Comparison of ENCODE assay signal across 8 mouse cellular contexts in the genomic region with DNA sequence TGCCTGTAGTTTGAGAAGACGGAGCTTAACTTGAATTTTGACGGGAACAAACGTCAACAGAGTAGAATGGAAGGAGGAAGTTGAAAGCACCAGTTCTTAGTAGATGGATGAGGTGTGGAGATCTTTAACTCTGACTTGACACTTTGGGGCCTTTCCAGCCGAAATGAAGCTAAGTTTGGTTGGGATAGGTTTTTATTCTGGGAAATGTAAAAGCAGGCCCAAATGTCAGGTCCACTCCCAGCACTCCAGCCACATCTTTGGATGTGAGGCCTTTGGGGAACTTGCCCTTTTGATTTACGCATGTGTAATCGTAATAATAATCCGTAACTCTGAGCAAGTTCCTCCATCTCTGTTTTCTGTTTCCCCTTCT. TPM values are rescaled to one million over a fixed set of nuclear protein-coding genes. Genes with fewer than 3 reads are reported as not detected.
DNase-seq lines count a peak whose midpoint lies in the region; ATAC-seq and TF ChIP-seq lines count a peak whose summit lies in the region.

No protein-coding gene starts in this region.

- peaks cover 1% of the 10 kb centered on the region; the same call in 1 of the 2 replicates for H3K79me2 ChIP-seq in heart, adult 2 months (replicated peaks; ENCODE audit: control insufficient read depth, insufficient read depth, low read length)
- H3K79me2 ChIP-seq in C2C12 (ENCODE audit: control insufficient read depth, insufficient read depth) = peaks cover 61% of the 10 kb centered on the region

- H3K4me3 ChIP-seq in heart, adult 2 months = peak overlapping the region; percentile 66
- peak overlapping the region; percentile 59 for H3K4me3 ChIP-seq in C2C12 (ENCODE audit: insufficient read depth, poor library complexity, severe bottlenecking)
- peak overlapping the region; percentile 60 for H3K4me3 ChIP-seq in heart, postnatal 0 days (ENCODE audit: low read depth, low read length)

- H3ac ChIP-seq in C2C12 (ENCODE audit: control insufficient read depth, insufficient read length, low read depth) = peak overlapping the region; percentile 79

- peak overlapping the region; percentile 67 for H3K27ac ChIP-seq in heart, adult 2 months
- H3K27ac ChIP-seq in heart, postnatal 0 days (ENCODE audit: low read depth) = no peak overlapping the region

- intact Hi-C loops in heart, adult 2 months (cut with DNase I) = no loop called here

- H3K79me3 ChIP-seq in C2C12 (ENCODE audit: low read depth) = peaks cover 47% of the 10 kb centered on the region

- peak overlapping the region; percentile 78 for H3K9ac ChIP-seq in heart, adult 2 months (ENCODE audit: low read depth, low read length)
- H3K9ac ChIP-seq in heart, postnatal 0 days (replicated peaks; ENCODE audit: low read depth, low read length) = peak overlapping the region; percentile 51; the same call in 1 of the 2 replicates

- DNase-seq in heart, adult 2 months = peak in 1 of 2 experiments; percentile 14
- no peak for DNase-seq in heart, postnatal 4 days
- no peak for DNase-seq in heart, postnatal 0 days (ENCODE audit: low spot score)
- no peak for DNase-seq in cerebellum, adult 11-12 months
- DNase-seq in spleen, postnatal 36 days (ENCODE audit: low spot score in 2 of 2) = no peak

- no peak for TF ChIP-seq CTCF in heart, adult 2 months (IDR thresholded peaks at IDR 0.05)
- TF ChIP-seq CTCF in C2C12 (IDR thresholded peaks at IDR 0.05; ENCODE audit: control insufficient read depth, insufficient read depth, insufficient read length) = no peak
- no peak for TF ChIP-seq CTCF in heart, postnatal 0 days (IDR thresholded peaks at IDR 0.05; ENCODE audit: low read depth)

- H3K9me3 ChIP-seq in heart, postnatal 0 days (replicated peaks; ENCODE audit: control insufficient read depth, low read length) = no peaks in the 10 kb centered on the region

- no peaks in the 10 kb centered on the region for H3K27me3 ChIP-seq in heart, adult 2 months (ENCODE audit: control insufficient read depth, insufficient read depth, low read length)
- no peaks in the 10 kb centered on the region for H3K27me3 ChIP-seq in C2C12 (ENCODE audit: control insufficient read depth, insufficient read depth, insufficient read length)
- peaks cover 10% of the 10 kb centered on the region; the same call in 1 of the 2 replicates for H3K27me3 ChIP-seq in heart, postnatal 0 days (ENCODE audit: control insufficient read depth, insufficient read depth, low read length)

- WGBS in heart, adult 2 months = 42% methylated on average over 7 of the region's 7 CpGs
- WGBS in heart, postnatal 0 days = 43% methylated on average over 7 of the region's 7 CpGs

- peak overlapping the region; percentile 91 for H3K4me2 ChIP-seq in heart, postnatal 0 days (ENCODE audit: low read depth, low read length)

- peaks cover 2% of the 10 kb centered on the region; the same call in 1 of the 2 replicates for H3K36me3 ChIP-seq in heart, adult 2 months (ENCODE audit: control insufficient read depth, insufficient read depth, low read length)
- peaks cover 18% of the 10 kb centered on the region for H3K36me3 ChIP-seq in C2C12 (ENCODE audit: control insufficient read depth, insufficient read depth)
- no peaks in the 10 kb centered on the region for H3K36me3 ChIP-seq in heart, postnatal 0 days (replicated peaks; ENCODE audit: control insufficient read depth, insufficient read depth, low read length)

- H3K4me1 ChIP-seq in heart, adult 2 months (ENCODE audit: control insufficient read depth, insufficient read depth, low read length) = peaks cover 9% of the 10 kb centered on the region
- peaks cover 25% of the 10 kb centered on the region for H3K4me1 ChIP-seq in heart, postnatal 0 days (ENCODE audit: control insufficient read depth, insufficient read depth)

- TF ChIP-seq POLR2A in heart, adult 2 months (IDR thresholded peaks at IDR 0.05; ENCODE audit: insufficient read depth, low read depth, low read length) = no peak

- no peak for TF ChIP-seq EP300 in heart, adult 2 months (IDR thresholded peaks at IDR 0.05; ENCODE audit: insufficient read depth, low read depth, low read length)
- no peak for TF ChIP-seq EP300 in heart, postnatal 0 days (IDR thresholded peaks at IDR 0.05; ENCODE audit: low read depth)

- no peak for ATAC-seq in heart, postnatal 0 days (ENCODE audit: insufficient read depth, low read depth)
- peak; percentile 10; the same call in 1 of the 2 replicates for ATAC-seq in megakaryocyte, adult 5-6 weeks (ENCODE audit: poor library complexity, severe bottlenecking)
- no peak for ATAC-seq in megakaryocyte progenitor cell, adult 5-6 weeks (replicated peaks; ENCODE audit: poor library complexity)

TF ChIP-seq in C2C12, 6 proteins besides CTCF, POLR2A, EP300 and RAD21:
- TF ChIP-seq MYOG (IDR thresholded peaks at IDR 0.05; ENCODE audit: control insufficient read depth, extremely low read depth, insufficient read length) = no peak
- TF ChIP-seq FOSL1 (IDR thresholded peaks at IDR 0.05; ENCODE audit: insufficient read depth, low read length, poor library complexity, severe bottlenecking) = no peak
- no peak for TF ChIP-seq MYOD1 (IDR thresholded peaks at IDR 0.05; ENCODE audit: control insufficient read depth, insufficient read length, low read depth)
- TF ChIP-seq MAX (IDR thresholded peaks at IDR 0.05) = no peak
- no peak for TF ChIP-seq CEBPB (IDR thresholded peaks at IDR 0.05; ENCODE audit: low read depth)
- TF ChIP-seq USF1 (IDR thresholded peaks at IDR 0.05; ENCODE audit: low read depth) = no peak

RNA-seq across cellular contexts. Expression of a gene that starts 0.7 kb away (rescaled TPM):
- 1 to 10 TPM; 4.1 to 4.3 TPM for total RNA-seq in heart, adult 2 months (2021)
- polyA plus RNA-seq in heart, adult 2 months (2012; rRNA removed) = 2.8 and 4.0 TPM in 2 replicates
- 1 to 10 TPM; 5.3 to 5.8 TPM for total RNA-seq in heart, postnatal 4 days (2021)
- polyA plus RNA-seq in C2C12 (2012; fragmentation: generic; extraction: Trizol) = 11.7 TPM
- 0.76 and 2.6 TPM in 2 replicates for total RNA-seq in heart, postnatal 0 days (2014; rRNA removed; ENCODE audit: low replicate concordance)
- polyA plus RNA-seq in heart, postnatal 0 days (2015; fragmentation: Nextera tagmentation; extraction: Ambion mirVana) = 2.0 and 2.2 TPM in 2 replicates
- 23.9 and 24.2 TPM in 2 replicates for total RNA-seq in megakaryocyte, adult 5-6 weeks (2015)
- 14.3 and 16.7 TPM in 2 replicates for total RNA-seq in megakaryocyte, adult 5-6 weeks (2017)
- total RNA-seq in megakaryocyte progenitor cell, adult 5-6 weeks (2015) = 19.8 and 26.1 TPM in 2 replicates
- total RNA-seq in megakaryocyte progenitor cell, adult 5-6 weeks (2017) = 14.5 and 20.2 TPM in 2 replicates

RNA-seq across cellular contexts. Expression of a gene that starts 18.2 kb away (rescaled TPM):
- total RNA-seq in heart, adult 2 months (2021) = 10 to 100 TPM; 15.4 to 21.0 TPM
- polyA plus RNA-seq in heart, adult 2 months (2012; rRNA removed) = 15.9 and 18.7 TPM in 2 replicates
- 1 to 10 TPM; 4.1 to 5.8 TPM for total RNA-seq in heart, postnatal 4 days (2021)
- polyA plus RNA-seq in C2C12 (2012; fragmentation: generic; extraction: Trizol) = 19.0 TPM
- total RNA-seq in heart, postnatal 0 days (2014; rRNA removed; ENCODE audit: low replicate concordance) = 0.12 and 2.3 TPM in 2 replicates
- polyA plus RNA-seq in heart, postnatal 0 days (2015; fragmentation: Nextera tagmentation; extraction: Ambion mirVana) = 0.68 and 0.95 TPM in 2 replicates
- not detected in 2 replicates for total RNA-seq in megakaryocyte, adult 5-6 weeks (2015)
- not detected in 2 replicates for total RNA-seq in megakaryocyte, adult 5-6 weeks (2017)
- not detected in 2 replicates for total RNA-seq in megakaryocyte progenitor cell, adult 5-6 weeks (2015)
- total RNA-seq in megakaryocyte progenitor cell, adult 5-6 weeks (2017) = not detected in 2 replicates
